Mouse (Mus musculus): Measurements from ENCODE around the gene Serpina3f. TPM values are rescaled to one million over a fixed set of nuclear protein-coding genes. Genes with fewer than 3 reads are reported as not detected.

Serpina3f gene
- polyA plus RNA-seq, 2 experiments: 0.05 TPM; not detected in 1

GRCm38 (mm10) chr12:104186041-104186581 lies 28.2 kb upstream of the Serpina3f start:
- Histone ChIP-seq H3K4me1 (ENCODE audit: control insufficient read depth, insufficient read depth, low read length) (no peaks in the 10 kb centered on the region), H3K9me3 (ENCODE audit: control insufficient read depth, low read length) (no peaks in the 10 kb centered on the region), H3K27me3 (ENCODE audit: control insufficient read depth, insufficient read depth, low read length) (no peaks in the 10 kb centered on the region), H3K9ac (ENCODE audit: low read depth, low read length, severe bottlenecking) (no peak overlapping the region), H3K4me2 (replicated peaks; ENCODE audit: low read depth, low read length, severe bottlenecking) (no peak overlapping the region), H3K36me3 (ENCODE audit: control insufficient read depth, insufficient read depth, low read length) (no peaks in the 10 kb centered on the region), H3K4me3 (replicated peaks; ENCODE audit: low read length) (no peak overlapping the region), H3K27ac (replicated peaks; ENCODE audit: low read depth, low read length) (no peak overlapping the region)
- DNase-seq (ENCODE audit: low spot score) (no peak), ATAC-seq (ENCODE audit: low FRiP score, low read depth) (no peak)
- WGBS: 89% methylated on average over 3 of the region's 3 CpGs
- no peak for TF ChIP-seq POLR2A (IDR thresholded peaks at IDR 0.05; ENCODE audit: borderline replicate concordance, extremely low read depth, insufficient read depth, insufficient read length)

- 64% methylated on average over 2 of the region's 2 CpGs for WGBS
- DNase-seq (ENCODE audit: low spot score): no peak
These were observed 25.1 kb upstream of the Serpina3f start for GRCm38 (mm10) chr12:104189246-104189645.

GRCm38 (mm10) chr12:104190852-104191251 lies 23.5 kb upstream of the Serpina3f start:
- H3K4me2 ChIP-seq (replicated peaks; ENCODE audit: low read depth, low read length, severe bottlenecking): no peak overlapping the region
- DNase-seq (ENCODE audit: low spot score) (no peak), ATAC-seq (ENCODE audit: low FRiP score, low read depth) (no peak)
- H3K9me3 ChIP-seq (ENCODE audit: control insufficient read depth, low read length): no peaks in the 10 kb centered on the region
- no peak overlapping the region for H3K4me3 ChIP-seq (replicated peaks; ENCODE audit: low read length)
- H3K9ac ChIP-seq (ENCODE audit: low read depth, low read length, severe bottlenecking): no peak overlapping the region
- no peaks in the 10 kb centered on the region for H3K27me3 ChIP-seq (ENCODE audit: control insufficient read depth, insufficient read depth, low read length)
- TF ChIP-seq POLR2A (IDR thresholded peaks at IDR 0.05; ENCODE audit: borderline replicate concordance, extremely low read depth, insufficient read depth, insufficient read length): no peak
- H3K4me1 ChIP-seq (ENCODE audit: control insufficient read depth, insufficient read depth, low read length): no peaks in the 10 kb centered on the region
- no peaks in the 10 kb centered on the region for H3K36me3 ChIP-seq (ENCODE audit: control insufficient read depth, insufficient read depth, low read length)
- H3K27ac ChIP-seq (replicated peaks; ENCODE audit: low read depth, low read length): no peak overlapping the region

More at GRCm38 (mm10) chr12:104189246-104189645, 25.1 kb upstream of the Serpina3f start:
- Histone ChIP-seq H3K4me2 (replicated peaks; ENCODE audit: low read depth, low read length, severe bottlenecking) (no peak overlapping the region), H3K27ac (replicated peaks; ENCODE audit: low read depth, low read length) (no peak overlapping the region), H3K4me3 (replicated peaks; ENCODE audit: low read length) (no peak overlapping the region), H3K27me3 (ENCODE audit: control insufficient read depth, insufficient read depth, low read length) (no peaks in the 10 kb centered on the region), H3K4me1 (ENCODE audit: control insufficient read depth, insufficient read depth, low read length) (no peaks in the 10 kb centered on the region), H3K9ac (ENCODE audit: low read depth, low read length, severe bottlenecking) (no peak overlapping the region), H3K36me3 (ENCODE audit: control insufficient read depth, insufficient read depth, low read length) (no peaks in the 10 kb centered on the region), H3K9me3 (ENCODE audit: control insufficient read depth, low read length) (no peaks in the 10 kb centered on the region)
- TF ChIP-seq POLR2A (IDR thresholded peaks at IDR 0.05; ENCODE audit: borderline replicate concordance, extremely low read depth, insufficient read depth, insufficient read length): no peak
- no peak for ATAC-seq (ENCODE audit: low FRiP score, low read depth)

GRCm38 (mm10) chr12:104209149-104209548 lies 5.2 kb upstream of the Serpina3f start:
- TF ChIP-seq POLR2A (IDR thresholded peaks at IDR 0.05; ENCODE audit: borderline replicate concordance, extremely low read depth, insufficient read depth, insufficient read length): no peak
- H3K4me3 ChIP-seq (replicated peaks; ENCODE audit: low read length): no peak overlapping the region
- no peak overlapping the region for H3K4me2 ChIP-seq (replicated peaks; ENCODE audit: low read depth, low read length, severe bottlenecking)
- H3K9me3 ChIP-seq (ENCODE audit: control insufficient read depth, low read length): no peaks in the 10 kb centered on the region
- H3K27me3 ChIP-seq (ENCODE audit: control insufficient read depth, insufficient read depth, low read length): no peaks in the 10 kb centered on the region
- no peak for ATAC-seq (ENCODE audit: low FRiP score, low read depth)
- no peaks in the 10 kb centered on the region for H3K36me3 ChIP-seq (ENCODE audit: control insufficient read depth, insufficient read depth, low read length)
- 76% methylated on average over 4 of the region's 4 CpGs for WGBS
- no peak for DNase-seq (ENCODE audit: low spot score)
- H3K27ac ChIP-seq (replicated peaks; ENCODE audit: low read depth, low read length): no peak overlapping the region
- no peak overlapping the region for H3K9ac ChIP-seq (ENCODE audit: low read depth, low read length, severe bottlenecking)
- no peaks in the 10 kb centered on the region for H3K4me1 ChIP-seq (ENCODE audit: control insufficient read depth, insufficient read depth, low read length)

- H3K27me3 ChIP-seq (ENCODE audit: control insufficient read depth, insufficient read depth, low read length): no peaks in the 10 kb centered on the region
- H3K4me3 ChIP-seq (replicated peaks; ENCODE audit: low read length): no peak overlapping the region
- no peak overlapping the region for H3K27ac ChIP-seq (replicated peaks; ENCODE audit: low read depth, low read length)
- no peaks in the 10 kb centered on the region for H3K36me3 ChIP-seq (ENCODE audit: control insufficient read depth, insufficient read depth, low read length)
- H3K9ac ChIP-seq (ENCODE audit: low read depth, low read length, severe bottlenecking): no peak overlapping the region
- no peaks in the 10 kb centered on the region for H3K9me3 ChIP-seq (ENCODE audit: control insufficient read depth, low read length)
- DNase-seq (ENCODE audit: low spot score) (no peak), ATAC-seq (ENCODE audit: low FRiP score, low read depth) (no peak)
- H3K4me2 ChIP-seq (replicated peaks; ENCODE audit: low read depth, low read length, severe bottlenecking): no peak overlapping the region
- no peaks in the 10 kb centered on the region for H3K4me1 ChIP-seq (ENCODE audit: control insufficient read depth, insufficient read depth, low read length)
- no peak for TF ChIP-seq POLR2A (IDR thresholded peaks at IDR 0.05; ENCODE audit: borderline replicate concordance, extremely low read depth, insufficient read depth, insufficient read length)
- 95% methylated on average over 2 of the region's 2 CpGs for WGBS
These were observed 4.5 kb upstream of the Serpina3f start for GRCm38 (mm10) chr12:104209802-104210201.
